Mouse (Mus musculus) mouse trophoblast stem cell (cell line): ENCODE data around the gene Ift43.

ENCODE experiments used
- in situ Hi-C, 2 experiments: fragments of 300-500 bp; cut with MseI, MboI; formaldehyde crosslinking; loops; 2 replicates in 1 of 2; 3 replicates in 1 of 2; pipeline ENCODE4 v1.15.1; 2025

Gene Ift43

DNA sequence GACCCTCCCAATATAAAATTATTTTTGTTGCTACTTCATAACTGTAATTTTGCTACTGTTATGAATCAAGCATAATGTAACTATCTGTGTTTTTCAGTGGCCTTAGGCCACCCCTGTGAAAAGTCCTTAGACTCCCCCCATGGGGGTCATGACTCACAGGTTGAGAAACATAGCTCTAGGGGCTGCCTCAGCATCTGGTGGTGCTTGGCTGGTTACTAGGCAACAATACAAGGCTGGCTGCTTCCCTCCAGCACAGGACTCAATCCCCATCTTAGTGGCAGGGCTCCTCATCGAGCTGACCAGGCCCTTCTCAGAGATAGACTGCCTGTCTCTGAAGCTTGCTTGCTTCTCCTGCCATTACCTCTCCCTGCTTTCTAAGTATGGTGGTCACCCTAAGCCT is 86.4 kb downstream of the Ift43 start:
- in situ Hi-C loops, result no loop called here

DNA sequence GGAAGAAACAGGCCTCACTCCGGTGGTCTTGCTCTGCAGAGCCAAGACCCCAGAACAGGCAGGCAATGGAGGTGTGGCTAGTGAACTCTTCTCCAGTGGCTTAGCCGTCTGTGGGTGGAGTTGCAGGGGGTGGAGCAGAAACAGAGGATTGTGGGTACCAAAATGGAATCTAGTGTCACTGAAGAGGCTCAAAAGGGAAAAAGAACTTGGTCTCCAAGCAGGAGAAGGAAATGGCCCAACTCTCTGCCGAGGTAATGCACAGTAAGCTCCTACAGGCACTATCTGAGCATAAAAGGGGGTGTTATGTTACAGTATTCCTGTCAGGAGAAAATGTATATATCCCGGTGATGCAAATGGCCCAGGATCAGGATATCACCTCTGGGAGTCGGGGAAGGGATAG is 86.9 kb downstream of the Ift43 start:
- in situ Hi-C loops, result no loop called here

DNA sequence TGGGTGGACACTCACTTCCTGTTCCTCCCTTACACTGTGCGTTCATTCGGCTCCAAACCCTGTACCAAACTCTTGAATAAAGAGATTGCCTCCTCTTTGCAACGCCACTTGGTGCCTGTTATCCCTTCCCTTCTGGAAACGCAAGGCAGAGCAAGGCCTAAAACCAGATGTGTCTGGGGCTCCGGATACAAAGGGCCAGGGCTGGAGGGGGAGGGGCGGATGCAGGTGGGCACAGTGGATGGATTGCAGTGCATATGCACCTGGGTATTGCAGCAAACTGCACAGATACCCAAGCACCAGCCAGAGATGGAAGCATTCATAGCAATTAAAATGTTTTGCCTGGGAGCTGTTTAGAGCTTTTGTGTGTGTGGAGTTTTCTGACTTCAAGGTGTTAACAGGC is 91.0 kb downstream of the Ift43 start:
- in situ Hi-C loops, result no loop called here

DNA sequence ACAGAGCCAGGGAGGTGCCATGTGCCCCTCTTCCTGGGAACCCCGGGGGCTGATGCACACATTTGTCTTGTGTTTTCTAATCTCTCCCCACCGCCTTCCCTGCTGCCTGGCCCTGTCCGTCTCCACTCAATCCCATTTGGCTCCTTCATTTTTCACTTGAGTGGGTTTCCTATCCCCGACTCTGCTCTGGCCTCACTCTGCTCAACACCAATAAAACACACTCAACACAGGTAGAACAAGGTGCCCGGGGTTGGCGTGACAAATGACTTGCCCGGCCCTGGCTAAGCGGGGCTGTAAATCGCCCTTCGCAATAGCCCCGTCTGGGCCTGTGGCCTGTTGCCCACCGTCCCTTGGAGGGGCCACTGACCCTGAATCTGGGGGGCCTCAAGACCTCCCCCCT is 92.0 kb downstream of the Ift43 start:
- in situ Hi-C loops, result no loop called here

DNA sequence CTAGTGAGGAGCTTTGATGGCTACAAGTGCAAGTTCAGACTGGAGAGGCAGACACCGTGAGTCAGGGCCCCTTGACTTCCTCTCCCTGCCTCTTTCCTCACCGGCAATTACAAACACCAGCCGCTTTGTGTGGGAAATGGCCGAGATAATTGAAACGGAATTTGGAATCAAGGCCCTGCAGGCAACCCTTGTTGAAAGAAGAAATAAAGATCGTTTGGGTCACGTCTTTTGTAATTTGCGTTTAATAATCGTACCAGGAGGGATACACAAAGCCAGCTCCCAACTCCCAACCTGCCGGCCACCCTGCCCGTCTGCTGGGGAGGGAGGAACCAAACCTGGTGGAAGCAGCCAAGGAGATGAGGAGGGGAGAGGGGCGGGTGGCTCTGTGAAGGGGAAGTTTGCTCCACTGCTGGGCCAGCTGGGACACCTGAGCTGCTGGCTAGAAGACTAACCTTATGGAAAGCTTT is 93.2 kb downstream of the Ift43 start:
- in situ Hi-C loops, result no loop called here

DNA sequence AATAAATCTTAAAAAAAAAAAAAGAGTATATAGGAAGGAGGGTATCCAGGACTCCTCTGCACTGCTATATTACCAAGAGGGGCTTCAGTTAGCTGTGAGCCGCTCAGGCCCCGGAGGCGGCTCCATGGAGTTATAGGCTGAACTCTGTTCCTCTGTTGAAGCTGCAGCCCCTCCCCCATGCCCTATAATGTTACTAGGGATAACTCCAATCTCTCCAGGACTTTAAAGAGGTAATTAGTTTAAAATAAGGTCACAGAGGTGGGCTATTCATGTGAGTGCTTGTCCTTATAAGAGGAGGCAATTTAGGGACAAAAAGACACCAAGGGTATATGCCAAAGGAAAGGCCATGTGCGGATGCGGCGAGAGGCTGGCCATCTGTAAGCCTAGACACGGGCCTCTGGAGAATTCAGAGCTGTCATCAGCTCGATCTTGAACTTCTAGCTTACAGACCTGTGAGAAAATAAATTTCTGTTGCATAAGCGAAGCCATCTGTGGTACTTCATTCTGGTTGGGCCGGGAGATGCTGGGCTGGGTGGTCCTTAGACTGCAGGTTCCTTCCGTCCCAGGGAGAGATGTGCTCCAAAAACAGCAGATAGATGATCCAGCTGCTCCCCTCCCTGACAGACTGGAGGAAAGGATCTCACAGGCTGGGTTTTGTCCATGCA is 94.5 kb downstream of the Ift43 start:
- in situ Hi-C loops, result no loop called here

DNA sequence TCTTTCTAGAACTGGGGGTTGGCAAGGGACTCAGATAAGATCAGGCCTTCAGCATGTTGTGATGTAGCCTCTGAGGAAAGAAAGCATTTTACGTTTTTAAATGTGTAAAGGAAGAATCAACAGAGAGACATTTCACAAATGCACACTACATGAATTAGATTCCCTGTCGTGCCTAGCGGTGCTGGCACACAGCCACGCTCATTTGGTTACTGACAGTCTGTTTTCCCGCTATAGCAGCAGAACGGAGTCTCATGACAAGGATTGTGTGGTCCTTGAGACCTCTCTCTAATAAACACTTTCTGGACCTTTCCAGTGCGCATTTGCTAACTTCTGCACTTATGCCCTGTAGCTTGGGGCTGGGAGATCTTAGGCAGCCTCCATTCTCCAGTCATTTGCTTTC is 96.9 kb downstream of the Ift43 start:
- in situ Hi-C loops, result no loop called here

DNA sequence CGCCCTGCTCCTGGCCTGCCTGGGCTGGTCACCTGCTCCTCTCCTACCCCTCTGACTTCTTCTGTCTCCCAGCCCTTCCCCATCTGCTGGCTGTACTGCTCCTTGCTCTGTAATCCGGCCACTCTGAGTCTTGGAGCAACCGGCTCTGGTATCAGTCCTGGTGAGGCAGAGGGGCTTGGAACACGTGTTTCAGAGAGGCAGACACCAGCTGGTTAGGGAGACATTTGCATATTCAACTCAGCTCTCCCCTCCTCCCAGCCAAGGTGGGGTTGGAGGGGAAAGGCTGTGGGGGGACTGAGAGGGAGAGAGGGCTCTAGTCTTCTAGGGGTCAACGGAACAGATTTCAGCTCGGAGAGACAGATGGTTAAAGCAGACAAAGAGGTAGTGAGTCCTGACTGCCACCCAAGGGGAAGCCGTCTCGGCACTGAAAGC is 99.0 kb downstream of the Ift43 start:
- in situ Hi-C loops, result no loop called here

DNA sequence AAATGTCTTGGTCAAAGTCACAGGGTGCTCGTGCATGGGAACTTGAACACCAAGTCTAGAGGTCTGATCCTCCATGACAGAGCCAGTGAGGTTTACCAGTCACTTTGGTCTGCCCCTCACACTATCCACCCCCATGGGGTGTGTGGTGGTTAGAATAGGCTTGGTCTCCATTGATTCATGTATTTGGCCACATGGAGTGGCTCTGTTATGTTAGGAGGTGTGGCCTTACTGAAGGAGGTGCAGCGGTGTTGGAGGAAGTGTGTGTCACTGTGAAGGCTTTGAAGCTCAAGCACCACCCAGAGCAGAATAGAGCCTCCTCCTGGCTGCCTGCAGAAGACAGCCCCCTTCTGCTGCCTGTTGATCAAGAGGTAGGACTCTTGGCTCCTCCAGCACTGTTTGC is 99.5 kb downstream of the Ift43 start:
- in situ Hi-C loops, result no loop called here

DNA sequence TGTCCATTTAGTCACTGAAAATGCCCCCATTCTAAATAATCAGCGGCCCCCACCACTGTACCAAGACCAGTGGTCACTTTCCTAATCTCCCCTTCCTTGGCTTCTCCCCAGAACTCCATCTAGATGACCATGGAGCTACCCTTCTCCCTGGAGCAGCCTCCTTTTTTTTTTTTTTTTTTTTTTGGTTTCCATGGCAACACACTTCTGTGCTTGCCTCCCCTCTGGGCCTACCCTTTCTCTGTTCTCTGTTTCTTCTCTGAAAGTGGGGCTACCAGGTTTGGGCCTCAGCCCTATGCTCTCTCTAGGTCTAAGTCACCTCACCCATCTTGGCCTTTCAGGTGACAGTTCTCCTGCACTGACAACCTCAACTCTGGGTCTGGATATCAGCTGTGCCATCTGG is 100.1 kb downstream of the Ift43 start:
- in situ Hi-C loops, result no loop called here

DNA sequence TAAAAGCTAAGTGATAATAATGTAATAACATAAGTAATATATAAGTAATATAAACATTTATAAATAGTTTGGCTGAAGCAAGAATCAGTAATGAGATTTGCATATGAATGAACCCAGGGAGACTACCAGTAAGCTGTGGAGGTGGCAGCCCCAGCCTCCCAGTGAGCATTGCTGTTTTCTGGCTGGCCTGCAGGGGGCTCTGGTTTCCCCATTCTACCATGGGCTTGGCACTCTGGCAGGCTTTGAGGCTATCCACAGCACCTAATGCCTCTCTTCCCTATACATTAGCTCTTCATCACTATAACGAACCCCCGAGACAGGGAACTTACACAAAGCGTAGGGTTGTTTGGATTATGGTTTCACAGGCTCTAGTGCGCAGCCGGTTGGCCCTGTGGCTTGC is 105.8 kb downstream of the Ift43 start:
- in situ Hi-C loops, result no loop called here

DNA sequence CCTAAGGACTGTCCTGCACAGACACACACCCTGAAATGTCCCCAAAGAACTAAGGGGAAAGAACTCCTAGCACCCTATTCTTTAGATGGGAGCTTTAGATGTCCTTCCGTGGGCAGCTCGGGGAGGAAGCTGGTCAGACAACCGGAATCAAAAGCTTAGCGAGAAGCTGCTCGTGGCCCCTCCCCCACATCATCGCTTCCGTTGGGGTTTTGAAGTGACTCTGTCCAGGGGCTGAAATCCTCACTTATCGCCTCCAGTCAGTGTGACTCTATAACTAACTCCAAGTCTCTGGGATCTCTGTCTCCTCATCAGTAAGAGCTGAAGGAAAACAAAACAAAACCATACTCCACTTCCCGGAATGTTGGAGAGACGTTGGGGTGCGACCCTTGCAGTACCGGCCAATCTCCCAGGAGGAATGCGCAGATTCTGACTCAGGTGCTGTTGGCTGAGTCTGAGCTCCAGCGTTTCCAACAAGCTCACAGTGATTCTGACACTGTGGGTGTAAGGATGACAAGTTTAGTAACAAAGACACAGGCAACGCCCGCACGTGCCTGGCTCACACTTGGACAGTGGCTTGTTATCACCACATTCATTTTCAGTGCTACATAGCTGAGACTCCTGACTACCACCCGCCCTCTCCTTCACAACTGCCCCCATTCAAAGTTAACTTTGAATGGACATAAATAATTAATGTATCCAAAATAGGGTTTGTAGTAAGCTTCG is 107.4 kb downstream of the Ift43 start:
- in situ Hi-C loops, result no loop called here

DNA sequence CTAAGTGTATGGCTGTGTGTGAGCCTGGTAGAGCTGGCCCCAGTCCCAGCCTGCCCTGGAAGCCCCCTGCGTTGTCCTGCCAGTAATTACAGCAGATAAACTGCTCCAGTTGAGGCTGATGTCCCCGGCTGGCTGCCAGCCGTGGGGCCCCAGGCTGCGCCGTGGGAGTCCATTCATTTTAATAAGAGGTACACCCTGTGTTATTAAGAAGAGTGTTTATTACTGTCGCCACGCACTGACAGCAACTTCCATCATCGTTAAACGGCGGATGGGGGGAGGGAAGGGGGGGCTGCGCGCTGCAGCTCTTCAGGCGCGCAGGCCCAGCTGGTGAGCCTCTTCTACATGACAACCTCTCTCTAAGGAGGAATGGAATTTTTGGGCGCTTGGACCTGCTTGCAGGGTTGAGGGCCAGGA is 109.7 kb downstream of the Ift43 start:
- in situ Hi-C loops, result no loop called here

DNA sequence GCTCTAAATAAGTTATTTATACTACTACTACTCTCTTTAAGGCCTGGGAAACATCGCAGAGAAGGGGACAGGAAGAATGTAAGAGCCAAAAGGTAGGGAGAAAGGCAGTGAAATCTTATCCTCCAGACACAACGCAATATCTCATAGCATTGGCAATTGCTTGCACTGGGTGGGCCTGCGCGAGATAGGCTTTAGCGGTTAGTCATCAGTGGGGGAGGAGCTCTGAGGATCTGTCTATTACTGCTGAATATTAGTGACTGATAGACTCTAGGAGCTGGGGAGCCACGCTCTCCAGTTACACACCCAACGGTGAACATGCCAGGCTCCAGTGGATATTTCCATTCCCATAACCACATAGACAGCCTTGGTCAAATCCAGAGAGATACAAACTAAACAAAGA is 114.6 kb downstream of the Ift43 start:
- in situ Hi-C loops, result no loop called here

DNA sequence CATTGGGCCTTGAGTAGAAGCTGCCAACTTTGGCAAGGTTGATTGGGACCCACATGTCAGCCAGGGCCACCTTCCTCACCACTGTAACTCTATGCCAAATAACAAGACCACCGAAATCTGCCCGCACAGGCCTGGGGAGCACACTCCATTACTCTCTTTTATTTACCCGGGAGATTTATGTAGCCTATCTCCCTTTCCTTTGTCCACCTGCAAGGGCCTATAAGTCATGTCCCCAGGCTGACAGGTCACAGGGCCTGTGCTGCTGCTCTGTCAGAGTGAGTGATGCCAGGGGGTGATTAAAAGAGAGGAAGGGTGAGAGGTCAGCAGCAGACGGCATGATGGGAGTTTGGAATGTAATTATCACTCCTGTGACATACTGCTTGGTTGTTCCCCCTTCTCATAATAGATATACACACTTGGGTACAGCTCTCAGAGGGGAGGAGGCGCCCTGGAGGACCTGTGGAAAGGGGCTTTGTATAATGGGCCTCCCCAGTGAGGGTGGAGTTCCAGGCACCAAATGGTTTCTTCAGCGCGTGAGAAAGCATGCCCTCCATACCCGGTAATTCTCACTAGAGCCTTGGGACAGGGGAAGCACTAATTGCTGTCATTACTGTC is 121.2 kb downstream of the Ift43 start:
- in situ Hi-C loops, result no loop called here

DNA sequence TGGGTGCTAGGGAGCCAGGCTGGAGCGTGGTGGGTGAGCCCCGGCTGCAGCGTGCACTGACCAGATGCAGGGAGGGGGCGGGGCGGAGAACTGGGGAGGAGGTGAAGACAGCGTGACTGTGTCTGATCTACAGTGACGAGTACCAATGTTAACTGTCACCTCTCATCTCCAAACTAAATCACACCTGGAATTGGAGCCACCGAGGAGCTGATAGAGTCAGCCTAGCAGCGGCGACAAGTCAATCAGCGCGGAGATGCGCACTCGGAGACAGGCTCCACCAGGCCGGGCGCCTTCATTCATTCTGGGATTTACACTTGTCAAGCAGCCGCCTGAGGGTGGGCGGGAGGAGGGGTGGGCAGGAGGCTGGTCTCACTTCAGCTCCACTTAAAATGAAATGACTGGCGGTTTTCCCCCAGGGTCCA is 128.8 kb downstream of the Ift43 start:
- in situ Hi-C loops, result no loop called here
